Mouse (Mus musculus) macrophage (primary cell): ENCODE data around the gene Zbp1. TPM values are rescaled to one million over a fixed set of nuclear protein-coding genes. Genes with fewer than 3 reads are reported as not detected.

Source experiments
- H3K27ac ChIP-seq: fragments of 350-480 bp; formaldehyde crosslinking; 2 replicates; pipeline ENCODE4 v1.9.0; 2021
- H3K36me3 ChIP-seq: fragments of 350-480 bp; formaldehyde crosslinking; 2 replicates; pipeline ENCODE4 v1.9.0; 2021; ENCODE audit errors: inconsistent target
- H3K4me3 ChIP-seq: fragments of 350-480 bp; formaldehyde crosslinking; 2 replicates; pipeline ENCODE4 v1.9.0; 2021; ENCODE audit errors: inconsistent target
- H3K79me2 ChIP-seq: fragments of 350-480 bp; formaldehyde crosslinking; 2 replicates; pipeline ENCODE4 v1.9.0; 2021; ENCODE audit errors: inconsistent target
- WGBS: methylation state at CpG from one replicate; pipeline ENCODE4 v1.1.7; 2026; ENCODE audit warnings: inconsistent platforms; ENCODE audit not compliant: missing documents; 5-methylcytosine and 5-hydroxymethylcytosine counted together
- polyA plus RNA-seq: library from polyadenylated mRNA; stranded (reverse); fragments of 250-400 nt; gene quantifications from 3 replicates; pipeline ENCODE4 v1.2.4, GENCODE M21; 2018; ENCODE audit warnings: inconsistent platforms

Zbp1 gene
- polyA plus RNA-seq, 1 experiment from 2014 or later = 88.4 TPM

DNA sequence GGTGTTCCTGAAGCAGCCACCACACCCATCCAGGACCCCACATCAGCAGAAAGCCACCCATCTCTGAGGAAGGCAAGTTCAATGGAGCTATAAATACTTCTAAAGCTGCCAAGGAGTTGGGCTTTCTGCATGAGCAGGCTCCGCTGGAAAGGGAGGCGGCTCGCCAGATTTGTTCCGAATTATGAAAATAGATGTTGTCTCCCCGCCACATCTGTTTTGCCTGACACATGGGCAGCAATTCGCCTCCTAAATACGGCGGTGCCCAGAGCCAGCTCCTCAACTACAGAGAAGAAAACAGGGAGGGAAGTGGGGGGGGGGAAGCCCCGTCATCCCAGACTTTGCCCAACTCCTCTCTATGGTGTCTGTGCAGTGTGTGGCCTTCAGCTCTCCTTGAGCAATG lies 33.0 kb upstream of the Zbp1 start:
- Histone ChIP-seq H3K36me3 (no peaks in the 10 kb centered on the region), H3K27ac (no peak overlapping the region), H3K79me2 (no peaks in the 10 kb centered on the region), H3K4me3 (no peak overlapping the region)
- WGBS = 89% methylated on average over 9 of the region's 9 CpGs

DNA sequence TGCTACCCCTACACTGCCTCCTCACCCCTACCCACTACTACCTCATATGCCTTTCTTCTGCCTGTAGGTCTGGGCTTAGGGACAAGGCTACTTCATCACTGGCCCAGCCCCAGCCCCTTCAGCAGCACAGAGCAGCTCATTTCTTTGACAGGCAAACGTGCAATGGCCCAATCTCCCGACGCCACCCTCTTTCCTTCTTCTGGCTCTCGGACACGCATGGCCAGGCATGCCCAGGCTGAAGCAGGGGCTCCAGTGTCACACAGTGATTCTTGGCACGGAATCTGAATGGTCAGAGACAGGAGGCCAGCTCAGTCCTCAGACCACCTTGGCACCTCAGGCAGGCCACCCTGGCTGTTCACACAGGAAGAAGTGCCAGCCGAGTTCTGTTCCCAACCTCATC lies 32.4 kb upstream of the Zbp1 start:
- Histone ChIP-seq H3K4me3 (no peak overlapping the region), H3K27ac (no peak overlapping the region), H3K36me3 (no peaks in the 10 kb centered on the region), H3K79me2 (no peaks in the 10 kb centered on the region)
- 82% methylated on average over 7 of the region's 7 CpGs for WGBS

DNA sequence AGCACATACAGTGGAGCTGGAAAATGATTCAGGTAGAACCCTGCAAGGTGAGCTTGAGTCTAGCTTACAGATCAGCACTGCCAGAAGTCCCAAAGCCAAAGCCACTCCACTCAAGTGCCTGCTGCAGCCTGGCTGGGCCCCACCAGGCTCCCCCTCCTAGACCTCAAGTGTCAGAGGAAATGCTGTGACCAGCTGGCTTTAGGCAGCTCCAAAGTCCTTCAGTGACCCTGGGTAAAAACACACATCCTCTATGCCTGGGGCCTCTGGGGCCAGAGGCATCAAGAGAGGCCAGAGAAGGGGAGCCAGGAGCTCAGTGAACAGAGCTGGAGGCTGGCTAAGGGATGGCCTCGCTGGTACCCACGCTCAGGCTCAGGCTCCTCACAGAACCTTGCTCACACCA lies 31.7 kb upstream of the Zbp1 start:
- Histone ChIP-seq H3K4me3 (no peak overlapping the region), H3K36me3 (no peaks in the 10 kb centered on the region), H3K79me2 (no peaks in the 10 kb centered on the region), H3K27ac (no peak overlapping the region)
- no CpG with 5 or more reads among the region's 2 CpGs for WGBS

DNA sequence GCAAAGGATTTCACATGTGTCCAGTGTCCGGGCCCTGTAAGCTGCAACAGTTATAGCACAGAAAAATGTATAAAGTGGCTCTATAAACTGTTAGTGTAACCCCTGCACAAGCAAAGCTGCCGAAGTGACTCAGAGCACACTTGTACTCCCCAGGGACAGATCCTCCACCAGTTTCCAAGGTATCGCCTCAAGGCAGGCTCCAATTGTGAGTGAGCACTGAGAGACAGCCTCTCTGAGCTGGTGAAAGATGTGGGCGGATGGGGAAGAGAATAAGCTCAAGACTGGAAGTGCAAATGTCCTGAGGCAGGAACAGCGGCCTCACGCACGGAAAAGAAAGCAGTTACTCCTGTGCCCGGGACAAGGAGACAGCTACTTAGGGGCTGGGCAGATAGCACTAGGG lies 31.2 kb upstream of the Zbp1 start:
- Histone ChIP-seq H3K79me2 (no peaks in the 10 kb centered on the region), H3K36me3 (no peaks in the 10 kb centered on the region), H3K27ac (no peak overlapping the region), H3K4me3 (no peak overlapping the region)
- 95% methylated on average over 8 of the region's 8 CpGs for WGBS

DNA sequence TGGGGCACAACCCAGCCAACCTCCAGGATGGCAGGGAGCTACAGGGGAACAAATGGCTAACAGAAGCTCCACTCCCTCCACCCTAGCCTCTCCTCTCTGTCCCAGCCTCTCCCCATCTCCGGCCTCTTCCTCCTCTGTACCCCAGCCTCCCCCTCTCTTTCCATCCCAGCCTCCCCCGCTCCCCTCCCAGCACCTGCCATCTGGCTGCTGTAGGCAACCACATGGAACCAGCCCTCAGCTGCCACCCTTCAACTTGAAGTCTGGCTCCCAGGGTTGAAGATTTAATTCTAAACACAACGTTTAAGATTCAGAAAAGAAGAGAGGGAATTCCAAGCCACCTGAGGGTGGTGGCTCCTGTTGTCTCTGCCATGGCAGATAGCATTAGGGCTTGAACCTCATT lies 30.7 kb upstream of the Zbp1 start:
- H3K27ac ChIP-seq = no peak overlapping the region
- H3K79me2 ChIP-seq = no peaks in the 10 kb centered on the region
- WGBS = 80% methylated on average over 3 of the region's 3 CpGs
- no peak overlapping the region for H3K4me3 ChIP-seq
- no peaks in the 10 kb centered on the region for H3K36me3 ChIP-seq

DNA sequence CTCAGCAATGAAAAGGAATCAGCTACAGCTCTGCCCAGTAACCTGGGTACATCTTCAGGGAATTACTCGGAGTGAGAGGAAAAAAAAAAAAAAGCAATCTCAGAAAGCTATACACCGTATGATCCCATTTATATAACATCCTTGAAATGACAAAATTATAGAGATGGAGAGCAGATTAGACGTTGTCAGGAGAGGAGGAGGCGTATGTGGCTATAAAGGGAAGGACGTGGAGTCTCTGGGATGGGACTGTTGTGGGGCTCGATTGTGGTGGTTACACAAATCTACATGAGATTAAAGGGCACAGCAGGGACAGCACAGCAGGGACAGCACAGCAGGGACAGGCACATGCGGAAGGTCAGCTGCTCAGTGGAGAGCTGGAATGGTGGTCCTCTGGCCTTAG lies 30.1 kb upstream of the Zbp1 start:
- H3K79me2 ChIP-seq = no peaks in the 10 kb centered on the region
- 90% methylated on average over 7 of the region's 7 CpGs for WGBS
- no peak overlapping the region for H3K4me3 ChIP-seq
- no peak overlapping the region for H3K27ac ChIP-seq
- H3K36me3 ChIP-seq = no peaks in the 10 kb centered on the region

DNA sequence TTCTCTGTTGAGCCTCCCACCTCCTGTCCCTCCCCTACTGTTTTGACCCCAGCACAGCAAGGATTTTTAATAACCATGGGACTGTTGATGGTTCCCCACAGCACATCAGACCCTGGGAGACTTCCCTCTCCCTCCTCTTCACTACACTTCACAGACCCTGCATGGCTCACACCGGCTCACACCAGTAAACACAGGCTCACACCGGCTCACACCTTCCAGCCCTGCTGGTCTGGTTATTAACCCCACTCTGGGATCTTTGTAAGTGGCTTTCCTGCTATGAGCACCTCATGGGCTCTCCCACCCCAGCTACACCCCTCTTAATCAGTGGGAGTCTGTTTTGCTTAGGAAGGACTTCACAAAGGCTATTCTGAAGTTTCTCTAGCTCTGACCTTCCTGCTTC lies 29.2 kb upstream of the Zbp1 start:
- Histone ChIP-seq H3K27ac (no peak overlapping the region), H3K4me3 (no peak overlapping the region), H3K79me2 (no peaks in the 10 kb centered on the region), H3K36me3 (no peaks in the 10 kb centered on the region)
- WGBS = 92% methylated on average over 2 of the region's 2 CpGs

DNA sequence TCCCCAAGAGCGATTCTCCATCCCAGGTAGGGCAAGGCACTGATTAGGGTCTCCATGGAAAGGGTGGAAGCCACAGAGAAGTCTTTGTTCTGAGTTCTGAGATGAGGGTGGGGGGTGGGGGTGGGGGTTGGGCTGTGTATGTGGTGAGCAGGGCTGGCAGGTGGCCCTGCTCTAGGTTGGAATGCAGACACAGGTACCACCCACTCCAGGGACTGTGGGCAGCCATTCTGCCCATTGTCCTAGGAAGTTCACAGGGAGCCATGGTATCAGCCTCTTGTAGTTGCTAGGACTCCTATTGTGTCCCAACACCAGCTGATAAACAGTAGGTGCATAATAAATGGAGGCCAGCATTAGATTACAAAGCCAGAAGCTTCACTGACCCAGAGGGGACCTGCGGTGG lies 28.5 kb upstream of the Zbp1 start:
- Histone ChIP-seq H3K4me3 (no peak overlapping the region), H3K27ac (no peak overlapping the region), H3K36me3 (no peaks in the 10 kb centered on the region), H3K79me2 (no peaks in the 10 kb centered on the region)
- WGBS = 78% methylated on average over 2 of the region's 2 CpGs

DNA sequence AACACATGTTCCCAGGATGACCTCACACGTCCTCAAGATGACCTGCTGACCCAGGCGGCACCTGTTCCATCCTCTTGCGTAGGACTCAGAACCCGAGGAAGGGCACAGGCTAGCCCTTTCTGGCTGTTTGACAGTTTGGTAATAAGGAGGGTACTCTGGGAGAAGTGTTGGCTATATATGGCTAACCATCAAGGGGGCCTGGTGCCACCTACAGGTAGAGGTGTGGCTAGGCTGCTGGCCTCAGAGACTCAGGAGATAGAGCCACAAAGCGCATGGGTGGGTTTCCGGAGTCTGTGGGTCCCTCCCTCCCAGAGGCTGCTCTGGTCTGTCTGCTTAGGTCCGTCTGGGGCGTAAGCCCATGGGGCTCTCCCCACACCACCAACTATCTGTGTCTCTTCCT lies 28.0 kb upstream of the Zbp1 start:
- H3K27ac ChIP-seq = no peak overlapping the region
- H3K4me3 ChIP-seq = no peak overlapping the region
- 82% methylated on average over 8 of the region's 8 CpGs for WGBS
- H3K79me2 ChIP-seq = no peaks in the 10 kb centered on the region
- no peaks in the 10 kb centered on the region for H3K36me3 ChIP-seq

DNA sequence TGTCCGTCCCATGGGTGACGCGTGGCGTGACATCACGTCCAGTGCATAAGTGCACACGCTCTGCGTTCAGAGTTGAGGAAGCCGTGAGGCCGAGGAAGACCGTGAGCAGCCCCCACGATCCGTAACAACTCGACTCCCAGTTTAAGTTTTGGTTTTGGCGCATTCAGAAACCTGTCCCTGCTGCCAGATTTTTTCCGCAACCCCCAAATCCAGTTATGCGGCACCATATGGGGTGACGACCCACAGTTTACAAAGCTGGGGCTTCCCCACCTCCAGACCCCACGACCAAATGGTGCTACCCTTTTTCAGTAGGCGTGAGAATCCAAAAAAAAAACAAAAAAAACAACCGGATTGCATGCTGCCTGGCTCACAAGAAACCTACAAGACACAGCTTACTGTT lies 26.5 kb upstream of the Zbp1 start:
- H3K4me3 ChIP-seq = no peak overlapping the region
- H3K27ac ChIP-seq = no peak overlapping the region
- H3K79me2 ChIP-seq = no peaks in the 10 kb centered on the region
- H3K36me3 ChIP-seq = no peaks in the 10 kb centered on the region
- WGBS = 93% methylated on average over 20 of the region's 20 CpGs

DNA sequence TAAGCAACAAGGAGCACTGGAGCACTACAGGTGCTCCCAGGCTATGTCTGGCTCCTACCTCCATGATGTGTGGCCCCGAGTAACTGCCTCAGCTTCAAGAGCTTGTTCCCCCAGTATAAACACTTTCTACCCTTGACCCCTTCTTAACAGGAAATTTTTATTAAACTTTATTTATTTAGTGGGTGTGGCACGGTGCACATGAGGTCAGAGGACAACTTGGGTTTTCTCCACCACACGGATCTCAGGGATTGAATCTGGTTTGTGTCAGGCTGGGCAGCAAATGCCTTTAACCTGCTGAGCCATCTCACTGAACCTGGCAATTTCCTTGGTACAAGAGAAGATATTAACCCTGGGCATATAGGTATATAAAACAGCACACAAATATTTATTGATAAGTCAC lies 25.4 kb upstream of the Zbp1 start:
- Histone ChIP-seq H3K79me2 (no peaks in the 10 kb centered on the region), H3K4me3 (no peak overlapping the region), H3K36me3 (no peaks in the 10 kb centered on the region), H3K27ac (no peak overlapping the region)
- WGBS = 93% methylated on average over 3 of the region's 3 CpGs

DNA sequence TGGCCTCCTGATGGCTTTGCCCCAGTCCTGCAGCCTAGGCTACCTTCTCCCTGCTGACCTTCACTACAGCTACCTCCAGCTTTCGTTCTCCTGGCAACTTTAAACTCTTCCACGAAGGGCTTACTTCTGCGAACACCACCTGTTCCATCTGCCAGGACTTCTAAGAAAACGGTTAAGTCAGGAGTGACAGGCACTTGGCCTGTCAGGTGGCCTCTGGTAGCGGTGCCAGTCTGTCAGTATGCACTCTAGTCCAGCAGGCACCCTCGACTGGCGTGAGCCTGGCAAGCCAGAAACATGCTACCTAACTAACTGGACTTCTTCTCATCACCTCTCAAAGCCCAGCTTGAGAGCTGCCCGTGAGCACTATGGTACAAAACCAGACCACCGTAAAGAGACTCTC lies 24.9 kb upstream of the Zbp1 start:
- no peak overlapping the region for H3K4me3 ChIP-seq
- H3K36me3 ChIP-seq = no peaks in the 10 kb centered on the region
- H3K79me2 ChIP-seq = no peaks in the 10 kb centered on the region
- no peak overlapping the region for H3K27ac ChIP-seq
- WGBS = 87% methylated on average over 9 of the region's 9 CpGs

DNA sequence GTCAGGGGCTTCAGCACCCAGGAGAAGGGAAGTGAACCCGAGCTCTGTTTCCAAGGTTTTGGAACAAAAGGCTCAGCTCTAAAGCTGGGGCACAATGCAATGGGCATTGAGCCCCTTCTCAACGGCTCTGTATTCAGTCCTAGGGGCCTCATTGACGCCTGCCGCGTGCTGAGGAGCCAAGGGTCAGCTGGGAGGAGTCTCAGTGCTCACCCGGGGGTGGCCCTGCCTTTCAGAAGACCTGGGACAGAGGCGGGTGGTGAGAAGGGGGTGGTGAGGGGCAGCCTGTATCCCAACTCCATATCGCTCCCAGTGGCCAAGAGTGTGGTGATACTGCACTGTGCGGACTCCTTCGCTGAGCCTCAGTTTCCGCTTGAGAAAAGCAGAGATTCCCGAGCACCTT lies 24.2 kb upstream of the Zbp1 start:
- Histone ChIP-seq H3K4me3 (no peak overlapping the region), H3K27ac (no peak overlapping the region), H3K36me3 (no peaks in the 10 kb centered on the region), H3K79me2 (no peaks in the 10 kb centered on the region)
- WGBS = 84% methylated on average over 12 of the region's 12 CpGs

DNA sequence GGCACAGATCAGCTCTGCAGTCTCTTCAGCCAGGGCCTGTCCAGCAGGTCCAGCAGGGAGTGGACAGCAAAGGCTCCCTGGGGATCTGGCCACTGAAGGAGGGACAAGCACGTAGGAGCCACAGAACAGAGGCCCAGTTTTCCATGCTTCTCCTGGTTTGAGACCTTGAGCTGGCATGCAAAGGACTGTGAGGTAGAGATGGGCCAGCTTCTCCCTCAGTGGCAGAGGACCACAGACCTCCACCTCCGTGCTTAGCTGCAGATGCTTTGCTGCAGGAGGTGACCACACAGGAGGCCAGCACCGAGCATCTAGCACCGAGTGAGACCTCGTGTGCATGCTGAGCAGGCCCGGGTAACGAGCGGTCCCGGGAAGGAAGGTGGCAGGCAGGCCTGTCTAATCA lies 22.0 kb upstream of the Zbp1 start:
- H3K4me3 ChIP-seq = no peak overlapping the region
- 95% methylated on average over 9 of the region's 9 CpGs for WGBS
- no peak overlapping the region for H3K27ac ChIP-seq
- no peaks in the 10 kb centered on the region for H3K79me2 ChIP-seq
- H3K36me3 ChIP-seq = no peaks in the 10 kb centered on the region

DNA sequence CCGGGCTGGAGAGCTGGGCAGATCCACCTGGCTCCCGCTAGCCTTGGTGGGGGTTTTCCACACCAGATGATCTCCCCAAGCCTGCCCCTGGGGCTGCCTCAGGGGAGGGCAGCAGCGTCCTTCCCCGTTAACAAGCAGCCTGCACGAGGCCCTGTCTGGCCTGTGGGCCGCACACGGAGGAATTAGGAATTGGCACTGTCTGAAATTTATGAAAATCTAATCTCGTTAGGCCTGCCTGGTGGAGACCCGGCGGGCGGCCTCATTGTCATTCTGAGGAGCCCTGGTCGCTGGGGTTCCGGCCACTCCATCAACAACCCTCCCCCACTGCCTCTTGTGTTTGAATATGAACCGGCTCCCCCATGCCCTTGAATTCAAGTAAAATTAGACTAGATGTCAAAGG lies 19.8 kb upstream of the Zbp1 start:
- WGBS = 88% methylated on average over 12 of the region's 14 CpGs
- Histone ChIP-seq H3K36me3 (no peaks in the 10 kb centered on the region), H3K4me3 (no peak overlapping the region), H3K27ac (no peak overlapping the region), H3K79me2 (no peaks in the 10 kb centered on the region)

DNA sequence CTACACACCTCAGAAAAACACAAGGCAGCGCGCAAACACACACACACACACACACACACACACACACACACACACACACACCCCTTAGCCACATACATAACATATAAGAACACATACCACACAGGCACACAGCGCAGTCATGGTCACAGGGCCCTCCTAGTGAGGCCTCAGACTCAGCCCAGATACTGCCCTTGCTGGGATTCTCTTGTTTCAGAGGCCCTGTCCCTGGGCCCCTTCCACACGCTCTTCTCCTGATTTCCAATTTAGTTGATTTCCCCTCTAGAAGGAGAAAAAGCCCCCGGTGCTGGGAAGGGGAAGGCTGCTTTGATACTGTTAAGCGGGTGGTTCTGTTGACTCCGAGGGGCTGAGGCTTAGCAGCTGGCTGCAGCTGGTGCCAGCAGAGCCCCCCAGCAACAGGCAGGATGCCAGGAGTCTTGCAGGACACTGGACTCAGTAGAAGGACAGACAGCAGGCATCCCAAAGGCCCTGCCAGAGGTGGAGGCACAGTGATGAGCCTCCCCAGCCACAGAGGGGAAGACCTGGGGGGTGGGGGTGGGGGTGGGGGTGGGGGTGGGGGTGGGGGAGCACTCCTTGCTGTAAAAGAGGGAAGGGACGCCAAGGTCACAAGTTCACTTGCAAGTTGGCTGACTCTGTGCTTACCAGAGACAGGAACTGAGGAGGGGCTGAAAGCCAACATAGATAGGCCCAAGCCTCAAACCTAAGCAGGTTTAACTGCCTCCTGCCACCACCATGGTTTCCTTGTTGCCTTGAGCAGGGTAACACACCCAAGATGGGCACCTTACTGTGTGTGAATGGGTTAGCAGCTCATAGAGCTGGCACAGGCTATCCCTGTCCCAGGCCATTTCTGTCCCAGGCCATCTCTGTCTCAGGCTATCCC lies 17.0 kb upstream of the Zbp1 start:
- H3K36me3 ChIP-seq = no peaks in the 10 kb centered on the region
- H3K4me3 ChIP-seq = no peak overlapping the region
- WGBS = 75% methylated on average over 6 of the region's 8 CpGs
- H3K79me2 ChIP-seq = no peaks in the 10 kb centered on the region
- no peak overlapping the region for H3K27ac ChIP-seq
